Mouse (Mus musculus): ENCODE data around the gene Kif5a.

GRCm38 (mm10) chr10:127204589-127204988, 58.6 kb downstream of the Kif5a start:
- no peak for TF ChIP-seq POLR2A (IDR thresholded peaks at IDR 0.05; ENCODE audit: borderline replicate concordance, control insufficient read depth, low read depth, low read length)
- no peak for TF ChIP-seq CTCF (IDR thresholded peaks at IDR 0.05; ENCODE audit: control insufficient read depth, insufficient read depth, low read length)

All from bone marrow, adult 2 months (tissue).